Mouse (Mus musculus): ENCODE measurements around the gene Rab6b.

GRCm38 (mm10) chr9:103168046-103168445 is 56.5 kb downstream of the Rab6b start:
- no peak for TF ChIP-seq CTCF (IDR thresholded peaks at IDR 0.05; ENCODE audit: control insufficient read depth, insufficient read depth, insufficient replicate concordance, low read depth, low read length)
- no peak for TF ChIP-seq POLR2A (IDR thresholded peaks at IDR 0.05; ENCODE audit: control insufficient read depth, low read depth, low read length)
